Mouse (Mus musculus): ENCODE results near the gene Amz1.

Gene Amz1

DNA sequence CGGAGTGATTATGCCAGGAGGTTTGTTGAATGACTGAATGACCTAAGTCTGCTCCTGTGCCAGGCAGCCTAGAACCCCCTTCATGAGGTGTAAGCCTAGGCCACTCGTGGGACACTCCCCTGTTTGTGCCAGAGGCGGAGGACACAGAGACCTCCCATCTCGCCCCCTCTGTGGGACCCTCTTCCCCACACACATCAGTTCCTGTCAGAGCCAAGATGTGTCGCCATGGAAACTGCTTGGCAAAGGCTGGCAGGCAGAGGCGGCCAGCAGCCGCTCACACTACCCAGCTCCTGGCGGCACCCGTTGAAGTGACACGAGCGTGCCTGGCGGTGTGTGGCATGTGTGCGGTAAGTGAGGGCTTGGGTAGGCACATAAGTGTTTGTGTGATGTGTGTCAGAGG lies at the start of gene Amz1:
Gene Amz1 (plus strand): TSS at position 306 of the 400 bp plus-strand sequence.
- DNase-seq (ENCODE audit: low read depth in 2 of 2, low spot score in 2 of 2): no peak

- no peak for DNase-seq (ENCODE audit: low read depth in 2 of 2, low spot score in 2 of 2)
These were observed 48.8 kb upstream of the Amz1 start for GRCm38 (mm10) chr5:140675079-140675478.

GRCm38 (mm10) chr5:140675640-140676039 lies 48.3 kb upstream of the Amz1 start:
- no peak for DNase-seq (ENCODE audit: low read depth in 2 of 2, low spot score in 2 of 2)

- no peak for DNase-seq (ENCODE audit: low read depth in 2 of 2, low spot score in 2 of 2)
These were observed 46.8 kb upstream of the Amz1 start for GRCm38 (mm10) chr5:140677137-140677536.

- DNase-seq (ENCODE audit: low read depth in 2 of 2, low spot score in 2 of 2): no peak
These were observed 43.9 kb upstream of the Amz1 start for GRCm38 (mm10) chr5:140680051-140680450.

- DNase-seq (ENCODE audit: low read depth in 2 of 2, low spot score in 2 of 2): no peak
These were observed 43.0 kb upstream of the Amz1 start for GRCm38 (mm10) chr5:140680950-140681349.

DNA sequence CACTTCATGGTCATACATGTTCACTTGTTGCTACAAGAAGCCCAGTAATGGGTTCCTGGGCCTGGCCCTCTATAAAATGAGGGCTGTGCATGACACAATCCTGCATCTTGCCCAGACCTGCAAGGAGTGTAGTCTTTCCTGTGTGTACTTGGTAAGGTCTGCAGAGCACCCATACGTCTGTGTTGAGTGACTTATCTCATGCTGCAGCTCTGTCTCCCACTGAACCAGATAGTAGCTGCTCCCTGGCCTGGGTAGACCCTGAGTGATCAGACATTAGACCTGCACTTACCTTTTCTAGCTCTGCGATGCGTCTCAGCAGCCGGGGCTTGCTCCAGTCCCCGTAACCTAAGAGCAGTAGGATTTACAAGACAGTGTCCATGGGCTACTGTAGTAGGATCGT lies 41.8 kb upstream of the Amz1 start:
- no peak for DNase-seq (ENCODE audit: low read depth in 2 of 2, low spot score in 2 of 2)

- peak; percentile 19 to 31 for DNase-seq (ENCODE audit: low read depth in 2 of 2, low spot score in 2 of 2)
These were observed 39.4 kb upstream of the Amz1 start for GRCm38 (mm10) chr5:140684343-140685148.

DNA sequence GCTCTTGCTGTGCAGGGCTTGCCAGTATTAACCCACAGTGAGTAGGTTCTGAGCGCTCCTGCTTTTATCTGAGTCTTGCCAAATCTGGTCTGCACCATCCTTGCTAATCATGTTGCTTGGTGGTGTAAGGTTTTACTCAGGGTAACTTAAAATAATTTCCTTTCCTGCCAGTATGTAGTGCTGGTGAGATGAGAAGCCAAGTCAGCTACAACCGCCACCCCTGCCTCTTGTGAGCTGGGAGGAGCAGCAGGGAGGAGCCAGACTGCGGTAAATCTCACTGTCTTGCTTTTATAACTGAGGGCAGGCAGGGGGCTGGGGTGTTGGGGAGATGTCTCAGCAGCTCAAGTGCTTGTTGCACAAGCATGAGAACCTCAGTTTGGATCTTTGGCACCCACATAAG lies 35.5 kb upstream of the Amz1 start:
- no peak for DNase-seq (ENCODE audit: low read depth in 2 of 2, low spot score in 2 of 2)

DNA sequence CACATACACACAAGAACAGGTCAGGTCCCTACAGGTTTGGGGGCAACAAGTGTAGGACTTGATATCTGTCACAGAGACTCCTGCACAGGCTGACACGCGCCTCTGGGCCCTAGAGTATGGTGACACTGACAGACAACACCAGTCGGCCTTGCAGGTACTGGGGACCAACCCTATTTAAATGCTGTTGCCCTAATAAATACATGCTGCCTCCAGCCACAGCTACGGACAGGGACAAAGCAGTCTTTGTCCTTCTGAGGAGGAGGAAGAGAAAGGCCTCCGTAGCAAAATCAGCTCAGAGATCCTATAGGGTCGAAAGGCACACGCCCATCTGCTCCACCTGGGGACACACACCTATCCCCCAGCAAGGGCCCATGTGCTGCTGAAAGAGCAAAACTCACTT lies 27.9 kb upstream of the Amz1 start:
- no peak for DNase-seq (ENCODE audit: low read depth in 2 of 2, low spot score in 2 of 2)

- no peak for DNase-seq (ENCODE audit: low read depth in 2 of 2, low spot score in 2 of 2)
These were observed 24.2 kb upstream of the Amz1 start for GRCm38 (mm10) chr5:140699776-140700175.

DNA sequence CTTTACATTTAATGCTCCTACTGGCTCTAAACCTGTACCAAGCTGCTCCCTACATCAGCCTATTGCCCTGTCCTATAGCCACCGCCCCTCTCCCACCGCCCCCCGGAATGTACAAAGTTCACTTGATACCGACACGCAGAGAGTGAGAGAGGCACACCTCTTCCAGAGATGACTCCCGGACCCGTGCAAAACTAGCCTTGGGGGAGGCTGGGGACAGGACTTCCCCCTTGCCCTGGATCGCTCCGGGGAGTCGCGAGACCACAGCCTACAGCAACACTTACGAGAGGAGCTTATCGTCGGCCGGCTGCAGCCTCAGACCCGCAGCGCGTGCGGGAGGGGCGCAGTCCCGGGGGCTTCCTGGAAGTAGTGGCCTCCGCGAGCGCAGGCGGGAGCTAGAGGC lies 22.3 kb upstream of the Amz1 start:
- no peak for DNase-seq (ENCODE audit: low read depth in 2 of 2, low spot score in 2 of 2)

DNA sequence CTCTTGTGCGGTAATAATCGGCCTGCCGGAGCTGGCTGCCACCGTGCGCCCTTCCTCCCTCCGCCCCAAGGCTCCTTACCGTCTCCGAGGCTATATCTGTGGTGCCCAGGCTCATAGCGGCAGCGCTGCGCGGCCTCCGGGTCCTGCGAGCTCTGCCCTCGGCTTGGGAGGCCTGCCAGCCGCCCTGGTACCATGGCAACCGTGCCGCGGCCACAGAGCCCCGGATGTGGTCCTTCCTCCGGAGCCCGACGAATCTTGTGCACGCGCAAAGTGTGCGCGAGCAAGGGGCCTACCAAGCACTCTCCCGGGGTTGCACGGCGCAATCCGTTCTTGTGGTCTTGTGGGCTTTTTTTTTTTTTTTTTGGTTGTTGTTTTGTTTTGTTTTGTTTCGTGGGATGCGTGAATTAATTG lies 21.8 kb upstream of the Amz1 start, which contains the start of gene Iqce:
Gene Iqce (minus strand): TSS at position 276 of the 411 bp plus-strand sequence.
- DNase-seq (ENCODE audit: low read depth in 2 of 2, low spot score in 2 of 2): peak; percentile 86 to 91

DNA sequence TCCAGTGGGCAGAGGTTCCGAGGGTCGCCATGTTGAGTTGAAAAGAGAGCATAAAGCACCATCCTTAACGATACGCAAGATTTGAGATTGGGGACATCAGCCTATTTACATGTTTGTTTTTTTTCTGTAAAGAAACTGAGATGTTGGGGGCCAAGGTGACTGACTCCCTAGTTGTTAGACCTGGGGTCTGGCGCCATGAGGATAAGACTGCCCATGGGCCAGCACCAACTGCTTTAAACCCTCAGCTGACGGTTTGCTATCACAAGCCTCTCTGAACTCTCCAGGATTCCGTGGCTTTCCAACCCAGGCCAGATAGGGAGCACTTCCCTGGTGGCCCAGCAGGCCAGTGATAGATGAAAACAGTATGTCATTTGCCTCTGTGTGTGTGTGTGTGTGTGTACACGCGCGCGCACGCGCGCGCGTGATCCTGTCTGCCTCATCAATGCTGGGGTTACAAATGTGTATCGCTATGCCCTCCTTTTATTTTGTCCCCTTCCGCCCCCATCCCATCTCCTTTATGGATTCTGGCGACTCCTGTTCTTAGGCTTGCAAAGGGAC lies 21.2 kb upstream of the Amz1 start:
- DNase-seq (ENCODE audit: low read depth in 2 of 2, low spot score in 2 of 2): no peak

DNA sequence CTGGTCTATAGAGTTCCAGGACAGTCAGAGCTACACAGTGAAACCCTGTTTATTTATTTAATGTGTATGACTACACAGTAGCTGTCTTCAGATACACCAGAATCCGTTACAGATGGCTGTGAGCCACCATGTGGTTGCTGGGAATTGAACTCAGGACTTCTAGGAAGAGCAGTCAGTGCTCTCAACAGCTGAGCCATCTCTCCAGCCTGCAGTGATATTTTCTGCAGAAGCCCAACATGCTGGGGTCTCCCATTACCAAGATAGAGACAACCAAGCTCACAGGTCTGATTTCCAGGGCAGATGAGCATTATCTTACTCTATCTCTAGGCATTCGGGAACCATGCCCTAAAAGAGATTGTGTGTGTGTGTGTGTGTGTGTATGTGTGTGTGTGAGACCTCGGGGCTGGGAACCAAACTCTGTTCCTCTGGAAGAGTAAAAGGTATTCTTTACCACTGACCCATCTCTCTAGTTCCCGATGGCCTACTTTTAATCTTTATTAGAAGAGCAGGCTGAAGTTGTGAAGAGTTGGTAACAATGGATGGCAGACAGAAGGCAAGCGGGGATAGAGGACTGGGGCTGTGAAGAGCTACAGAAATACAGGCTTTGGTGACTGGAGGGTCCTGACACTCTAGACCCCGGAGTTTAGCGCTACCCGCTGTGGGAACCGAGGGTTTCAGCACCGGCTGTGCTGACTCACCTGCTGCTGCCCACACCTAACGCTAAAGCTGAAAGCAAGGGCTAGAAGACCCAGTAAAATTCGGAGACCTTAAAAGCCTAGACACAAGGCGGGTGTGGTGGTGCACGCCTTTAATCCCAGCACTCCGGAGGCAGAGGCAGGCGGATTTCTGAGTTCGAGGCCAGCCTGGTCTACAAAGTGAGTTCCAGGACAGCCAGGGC lies 20.2 kb upstream of the Amz1 start:
- peak in 1 of 2 experiments; percentile 11 for DNase-seq (ENCODE audit: low read depth in 2 of 2, low spot score in 2 of 2)

- peak; percentile 100 for DNase-seq (ENCODE audit: low read depth in 2 of 2, low spot score in 2 of 2)
These were observed 19.3 kb upstream of the Amz1 start, which contains the start of gene Brat1 for GRCm38 (mm10) chr5:140704378-140705251. Brat1 (plus strand) TSS chr5:140705011.

DNA sequence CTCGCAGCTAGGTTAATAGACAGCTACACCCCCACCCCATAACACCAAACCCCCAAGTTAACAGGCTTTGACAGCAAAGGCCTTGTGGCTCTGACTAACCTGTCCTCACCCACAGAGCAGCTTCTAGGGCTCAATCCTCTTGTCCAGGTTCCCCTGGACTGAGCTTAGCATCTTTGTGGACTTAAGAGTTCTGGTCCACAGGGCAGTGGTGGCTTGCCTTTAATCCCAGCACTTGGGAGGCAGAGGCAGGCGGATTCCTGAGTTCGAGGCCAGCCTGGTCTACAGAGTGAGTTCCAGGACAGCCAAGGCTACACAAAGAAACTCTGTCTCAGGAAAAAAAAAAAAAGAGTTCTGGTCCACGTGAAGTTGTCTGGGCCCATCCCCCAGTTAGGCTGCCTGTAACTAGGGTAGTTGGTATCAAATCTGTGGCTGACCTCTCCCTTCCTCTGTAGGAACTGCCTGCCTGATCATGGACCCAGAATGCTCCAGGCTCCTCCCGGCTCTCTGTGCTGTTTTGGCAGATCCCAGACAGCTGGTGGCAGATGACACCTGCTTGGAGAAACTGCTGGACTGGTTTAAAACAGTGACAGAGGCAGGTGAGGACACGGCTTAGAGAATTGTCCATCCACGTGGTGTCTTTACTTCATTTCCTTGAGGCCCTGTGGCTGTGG lies 18.3 kb upstream of the Amz1 start:
- no peak for DNase-seq (ENCODE audit: low read depth in 2 of 2, low spot score in 2 of 2)

DNA sequence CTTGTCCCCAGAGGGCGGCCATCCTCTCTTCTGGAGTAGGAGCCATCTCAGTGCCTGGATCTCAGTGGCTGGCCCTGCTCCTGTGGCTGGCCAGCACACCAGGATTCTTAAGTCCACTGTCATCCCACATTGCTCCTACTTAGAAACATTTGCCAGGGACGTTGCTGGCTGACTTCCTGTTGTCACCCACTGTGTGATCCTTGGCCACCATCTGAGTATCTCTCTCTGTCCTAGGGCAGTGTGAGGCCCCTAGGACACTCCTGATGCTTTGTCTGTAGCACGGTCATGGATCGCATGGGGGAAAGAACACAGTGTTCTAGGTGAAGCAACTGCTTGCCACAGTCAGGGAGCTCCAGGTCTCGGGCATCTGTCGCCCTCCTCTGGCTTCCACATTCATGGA lies 13.6 kb upstream of the Amz1 start:
- no peak for DNase-seq (ENCODE audit: low read depth in 2 of 2, low spot score in 2 of 2)

GRCm38 (mm10) chr5:140711040-140711439 lies 12.9 kb upstream of the Amz1 start:
- DNase-seq (ENCODE audit: low read depth in 2 of 2, low spot score in 2 of 2): no peak

DNA sequence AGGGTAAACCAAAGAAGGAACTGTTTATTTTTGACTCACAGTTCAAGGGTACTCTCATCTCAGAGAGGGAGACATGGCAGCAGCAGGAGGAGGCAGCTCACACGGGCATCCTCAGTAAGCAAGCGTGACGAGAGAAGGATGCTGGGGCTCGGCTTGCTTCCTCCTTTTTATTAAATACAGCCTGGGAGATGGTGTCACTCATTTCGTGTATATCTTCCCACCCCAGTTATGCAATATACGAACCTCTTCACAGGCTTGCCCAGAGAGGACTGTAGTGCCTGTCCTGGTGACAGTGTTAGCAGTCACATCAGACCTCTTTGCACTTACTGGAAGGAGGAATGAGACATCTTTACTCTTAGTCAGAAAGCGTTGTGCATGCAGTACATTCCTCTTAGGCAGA lies 3.2 kb upstream of the Amz1 start:
- DNase-seq (ENCODE audit: low read depth in 2 of 2, low spot score in 2 of 2): no peak
